Mouse (Mus musculus) bone marrow macrophage, adult 2 months (primary cell): ENCODE data around the gene Gsdma2.

Experiments used
- CTCF ChIP-seq: IDR thresholded peaks from 2 replicates; pipeline ENCODE4 v1.5.1; 2012; ENCODE audit warnings: low read depth, mild to moderate bottlenecking, low read length, moderate library complexity
- POLR2A ChIP-seq: IDR thresholded peaks from 2 replicates; pipeline ENCODE4 v1.6.1; 2012; ENCODE audit warnings: mild to moderate bottlenecking, low read depth, low read length, borderline replicate concordance

DNA sequence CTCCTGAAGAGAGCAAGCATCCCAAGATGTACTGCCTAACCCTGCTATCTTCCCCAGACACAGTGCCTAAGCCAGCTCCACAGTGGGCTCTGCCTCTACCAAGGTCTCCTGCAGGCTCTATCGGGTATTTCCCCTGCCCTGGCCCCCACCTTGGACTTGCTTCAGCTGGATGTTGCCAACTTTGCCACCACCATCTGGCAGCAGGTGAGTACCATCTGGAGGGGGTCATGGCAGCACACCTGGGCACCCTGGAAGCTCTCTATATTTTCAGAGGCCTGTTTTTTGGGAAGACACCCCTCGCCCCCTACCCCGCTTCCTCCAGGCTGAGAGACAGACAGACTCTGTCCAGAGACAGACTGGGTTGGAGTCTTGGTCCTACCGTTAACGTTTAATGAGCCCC lies 55.8 kb downstream of the Gsdma2 start:
- TF ChIP-seq POLR2A (no peak), CTCF (no peak)
